Mouse (Mus musculus) thymus, postnatal 36 days (tissue): ENCODE data around the gene Mrps18a.

ENCODE experiments used
- DNase-seq, 2 experiments: peaks; one replicate each; pipeline ENCODE4 v3.0.0; 2022; ENCODE audit warnings: mixed read lengths in 2 of 2

The Mrps18a gene

DNA sequence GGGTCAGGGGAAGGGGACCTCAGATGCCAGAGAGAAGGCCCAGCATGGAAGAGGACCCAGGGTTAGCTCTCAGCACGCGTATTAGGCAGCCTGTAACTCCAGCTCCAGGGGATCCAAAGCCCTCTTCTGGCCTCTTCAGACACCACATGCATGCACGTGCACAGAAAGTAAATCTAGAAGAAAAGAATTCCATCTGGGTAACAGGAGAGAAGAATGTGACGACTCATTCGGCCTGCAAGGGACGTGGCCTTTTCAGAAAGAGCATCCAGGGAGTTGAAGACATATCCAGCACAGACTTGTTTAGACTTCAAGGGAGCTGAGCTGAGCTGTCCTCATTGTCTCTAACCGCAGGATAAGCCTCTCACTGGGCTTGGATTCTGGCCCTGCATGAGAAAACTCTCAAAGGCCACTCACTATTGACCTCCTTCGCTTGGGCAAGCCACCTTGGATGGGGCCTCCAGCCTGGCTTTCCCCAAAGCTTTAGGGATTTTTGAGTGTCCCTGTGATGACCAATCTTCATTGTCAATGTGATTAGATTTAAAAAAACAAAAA lies 8.1 kb upstream of the Mrps18a start:
- DNase-seq = no peak

GRCm38 (mm10) chr17:46104487-46104886 lies 6.3 kb upstream of the Mrps18a start:
- no peak for DNase-seq

- no peak for DNase-seq
Measured at GRCm38 (mm10) chr17:46108286-46108685, 2.5 kb upstream of the Mrps18a start.

DNA sequence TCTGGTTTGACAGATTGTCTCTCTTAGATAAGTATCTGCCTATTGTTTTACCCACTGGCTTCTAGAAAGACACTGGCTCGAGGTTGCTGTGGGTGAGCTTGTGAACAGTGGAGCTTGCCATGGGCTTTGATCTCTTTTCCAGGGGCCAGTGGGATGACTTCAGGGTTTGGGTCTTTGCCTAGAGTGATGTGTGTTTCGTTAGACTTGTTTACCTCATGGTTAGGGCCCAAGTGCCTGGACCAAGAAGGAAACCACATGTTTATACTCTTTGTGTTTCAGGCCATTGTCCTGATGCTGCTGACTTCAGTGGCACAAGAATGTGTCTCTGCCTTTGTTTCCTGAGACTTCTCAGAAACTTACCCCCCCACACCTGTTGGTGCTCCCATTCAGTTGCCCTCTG lies 4.7 kb downstream of the Mrps18a start:
- DNase-seq = no peak

DNA sequence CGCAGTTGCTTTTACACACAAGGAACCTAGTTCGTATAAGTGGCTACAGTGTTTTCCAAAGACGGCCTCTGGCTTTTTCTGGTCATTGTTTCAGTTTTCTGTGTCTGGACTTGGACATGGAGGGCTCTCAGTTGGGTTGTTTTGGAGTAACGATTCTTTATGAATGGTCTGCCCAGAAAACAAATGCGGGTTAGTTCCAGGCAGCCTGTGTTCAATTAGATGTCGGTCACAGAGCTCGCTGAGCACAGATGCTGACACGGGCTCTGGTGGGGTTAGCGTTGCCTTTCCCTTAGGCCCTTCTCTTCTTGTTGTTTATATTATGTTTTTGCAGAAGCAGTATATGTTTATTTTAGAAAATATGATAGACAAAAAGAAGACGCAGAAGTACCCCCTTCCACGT lies 5.4 kb downstream of the Mrps18a start:
- DNase-seq = no peak

GRCm38 (mm10) chr17:46116881-46117280 lies 6.1 kb downstream of the Mrps18a start:
- DNase-seq = no peak

DNA sequence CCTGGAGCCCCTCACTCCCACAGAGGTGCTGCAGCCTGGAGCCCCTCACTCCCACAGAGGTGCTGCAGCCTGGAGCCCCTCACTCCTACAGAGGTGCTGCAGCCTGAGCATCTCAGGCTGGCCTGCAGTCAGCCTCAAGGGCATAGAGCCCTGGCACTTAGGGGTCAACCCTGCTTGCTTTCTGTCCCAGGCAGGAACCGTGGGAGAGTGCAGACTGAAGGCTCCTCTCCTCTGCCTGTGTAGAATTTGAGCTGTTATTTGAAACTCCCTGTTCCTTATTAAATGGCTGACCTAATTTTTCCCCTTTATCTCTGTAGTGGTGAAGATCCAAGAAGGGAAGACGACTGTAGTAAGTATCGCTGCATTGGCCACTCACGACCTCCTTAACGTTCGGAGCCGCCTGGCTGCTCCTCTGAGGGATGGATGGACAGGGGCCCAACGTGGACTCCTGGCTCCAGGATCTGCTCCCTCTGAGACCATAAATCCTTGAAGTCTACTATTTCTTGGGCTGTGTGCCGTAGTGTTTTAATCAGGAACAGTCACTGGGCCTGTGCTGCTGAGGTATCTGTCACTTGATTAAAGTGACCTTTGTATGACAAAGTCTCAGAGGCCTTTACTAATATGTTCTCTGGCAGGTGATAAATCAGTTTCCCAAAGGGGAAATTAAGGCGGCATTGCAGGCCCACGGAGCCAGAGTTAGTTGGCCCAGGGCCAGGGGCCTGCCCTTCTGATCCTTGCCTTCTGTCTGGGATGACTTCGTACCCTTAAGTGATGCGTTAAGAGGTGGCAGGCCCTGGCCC lies 7.0 kb downstream of the Mrps18a start:
- no peak for DNase-seq

- no peak for DNase-seq
Measured at GRCm38 (mm10) chr17:46118423-46118850, 7.7 kb downstream of the Mrps18a start.

- DNase-seq = no peak
Measured at GRCm38 (mm10) chr17:46119641-46120040, 8.9 kb downstream of the Mrps18a start.

DNA sequence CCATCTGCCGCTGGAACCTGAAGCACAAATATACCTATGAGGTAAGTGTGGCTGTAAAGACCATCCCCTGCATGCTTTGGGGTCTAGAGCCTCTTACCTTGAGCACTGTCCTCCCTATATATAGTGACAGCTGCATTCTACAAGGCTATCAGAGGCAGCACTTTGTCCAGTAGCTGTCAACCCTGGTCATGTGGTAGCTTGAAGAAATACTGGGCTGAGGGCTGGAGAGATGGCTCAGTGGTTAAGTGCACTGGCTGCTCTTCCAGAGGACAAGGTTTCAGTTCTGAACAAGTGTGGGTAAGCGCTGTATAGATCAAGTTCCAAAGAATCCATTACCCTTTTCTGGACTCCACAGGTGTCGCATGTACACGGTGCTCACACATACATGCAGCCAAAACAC lies 12.0 kb downstream of the Mrps18a start:
- DNase-seq = no peak

GRCm38 (mm10) chr17:46123285-46123684 lies 12.5 kb downstream of the Mrps18a start:
- no peak for DNase-seq

- DNase-seq = no peak
Measured at GRCm38 (mm10) chr17:46123953-46124700, 13.3 kb downstream of the Mrps18a start.

DNA sequence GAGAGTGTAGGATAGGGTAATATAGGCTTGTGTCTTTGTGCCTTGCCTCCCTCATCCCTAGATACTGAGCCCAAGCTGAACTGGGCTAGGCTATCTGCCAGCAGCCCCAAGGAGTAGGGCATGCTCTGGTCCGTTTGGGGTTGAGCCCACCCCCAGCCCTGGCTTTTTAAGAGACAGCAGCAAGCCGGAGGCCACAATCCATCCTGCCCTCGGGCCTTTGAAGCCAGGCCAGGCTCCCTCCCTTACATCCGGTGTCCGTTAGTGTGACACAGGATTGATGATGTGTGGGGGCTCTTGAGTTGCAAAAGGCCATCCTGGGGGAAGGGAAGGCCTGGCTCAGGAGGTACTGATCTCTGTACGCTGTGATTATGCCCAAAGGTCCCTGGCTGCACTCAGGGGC lies 15.8 kb downstream of the Mrps18a start:
- no peak for DNase-seq

- DNase-seq = no peak
Measured at GRCm38 (mm10) chr17:46127814-46128493, 17.2 kb downstream of the Mrps18a start.

DNA sequence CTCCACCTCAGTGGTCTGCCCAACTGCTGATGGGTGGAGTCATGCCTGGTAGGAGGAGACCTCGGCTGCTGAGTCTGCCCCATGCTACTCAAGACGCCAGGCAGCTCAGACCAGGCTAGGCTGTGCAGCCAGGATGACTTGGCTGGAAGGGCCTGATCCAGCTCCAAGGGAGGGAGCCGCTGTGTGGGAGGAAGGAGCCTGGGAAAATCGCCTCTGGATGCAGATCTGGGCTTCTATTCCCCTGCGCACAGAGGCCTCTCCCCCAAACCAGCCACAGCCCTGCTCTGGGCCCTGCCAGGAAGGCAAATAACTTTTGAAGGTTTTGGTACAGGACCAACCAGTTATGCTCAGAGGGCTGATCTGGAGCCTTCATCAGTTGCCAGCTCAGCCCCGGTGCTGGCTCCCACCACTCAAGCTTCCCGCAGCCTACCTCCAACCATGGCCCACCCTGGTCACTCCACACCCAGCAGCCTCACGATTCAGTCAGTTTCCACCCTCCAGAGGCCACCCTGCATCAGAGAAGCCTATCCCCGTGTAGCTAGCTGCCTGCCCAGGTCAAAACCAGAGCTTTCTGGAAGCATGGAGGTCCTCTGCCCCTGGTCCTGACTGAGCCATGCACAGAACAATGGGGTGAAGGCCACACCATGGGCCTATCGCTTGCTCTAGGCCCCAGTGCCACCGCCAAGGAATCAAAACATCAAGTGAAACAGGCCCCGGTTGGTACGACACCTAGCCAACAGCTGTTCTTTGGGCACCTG lies 19.1 kb downstream of the Mrps18a start:
- no peak for DNase-seq

- DNase-seq = peak; percentile 68 to 76
Measured at GRCm38 (mm10) chr17:46132058-46132718, 21.4 kb downstream of the Mrps18a start.

DNA sequence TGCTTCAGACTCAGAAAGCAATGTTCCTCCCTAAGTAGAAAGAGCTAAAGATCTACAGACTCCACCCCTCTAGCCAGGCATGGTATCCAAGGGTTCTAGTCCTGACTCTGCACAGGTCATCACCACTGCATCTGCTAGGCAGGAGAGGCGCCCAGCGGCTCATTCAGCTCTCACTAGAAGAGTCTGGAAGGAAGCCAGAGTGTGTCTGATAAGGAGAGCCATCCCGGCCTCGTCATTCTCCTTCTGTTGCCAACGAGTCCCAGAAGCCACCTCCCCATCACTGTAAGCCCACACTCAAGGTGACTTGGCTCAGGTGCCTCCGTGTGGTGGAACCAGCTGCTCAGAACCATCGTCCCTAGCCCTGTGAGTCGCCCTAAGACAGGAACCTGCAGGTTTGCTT lies 22.1 kb downstream of the Mrps18a start:
- no peak for DNase-seq

GRCm38 (mm10) chr17:46138563-46139236 lies 27.9 kb downstream of the Mrps18a start:
- no peak for DNase-seq

DNA sequence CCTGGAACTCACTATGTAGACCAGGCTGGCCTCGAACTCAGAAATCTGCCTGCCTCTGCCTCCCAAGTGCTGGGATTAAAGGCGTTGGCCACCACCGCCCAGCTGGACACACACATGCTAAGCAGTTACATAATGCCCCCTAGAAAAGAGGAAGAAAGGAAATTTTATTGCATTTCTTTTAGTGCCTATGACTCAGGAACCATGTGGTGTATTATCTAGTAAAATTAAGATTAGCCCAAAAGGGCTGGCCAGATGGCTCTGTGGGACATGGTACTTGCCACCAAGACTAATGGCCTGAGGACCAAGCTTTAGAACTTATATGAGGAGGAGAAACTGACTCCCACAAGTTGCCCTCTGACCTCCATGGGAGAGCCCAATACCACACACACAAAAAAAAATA lies 29.1 kb downstream of the Mrps18a start:
- DNase-seq = no peak

DNA sequence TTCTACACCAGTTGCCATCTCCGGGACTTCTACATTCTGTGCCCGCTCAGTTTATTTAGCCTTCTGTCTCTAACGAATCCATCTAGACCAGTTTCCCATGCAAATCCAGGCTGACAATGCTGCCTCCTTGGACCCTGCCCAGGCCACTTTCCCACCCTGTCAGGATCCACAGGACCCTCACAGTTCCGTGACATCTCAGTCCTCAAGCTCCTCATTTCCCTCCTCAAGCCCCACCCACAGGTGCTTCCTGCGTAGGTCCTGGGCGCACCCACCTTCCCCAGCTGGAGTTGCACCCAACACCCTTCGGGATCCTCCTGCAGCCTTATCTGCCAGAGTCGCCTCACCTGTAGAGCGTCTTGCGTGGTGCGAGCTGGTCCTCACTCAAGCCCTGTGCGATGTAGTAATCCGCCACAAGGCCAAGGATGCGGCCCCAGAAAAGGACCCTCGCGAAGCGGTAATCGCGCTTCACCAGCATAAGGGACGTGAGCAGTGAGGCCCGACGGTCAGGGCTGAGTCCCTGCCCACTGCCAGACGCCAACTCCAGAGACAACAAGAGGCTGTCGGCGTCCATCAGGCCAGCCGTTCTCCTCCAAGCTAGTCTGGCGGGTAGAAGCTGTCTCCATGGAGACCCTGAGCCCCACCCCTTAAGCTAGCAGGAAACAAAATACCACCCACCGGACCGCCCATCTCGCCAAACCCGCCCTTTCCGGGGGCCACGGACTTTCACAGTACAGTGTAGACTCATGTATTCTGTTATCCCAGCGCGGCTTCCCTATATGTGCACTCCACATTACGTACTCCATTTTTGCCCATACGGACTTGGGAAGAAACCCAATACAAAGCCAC lies 33.0 kb downstream of the Mrps18a start, which contains the start of gene Rsph9:
TSS of gene Rsph9 (minus strand) at position 639 of the 846 bp plus-strand sequence.
- DNase-seq = peak; percentile 63 to 76
